ENCODE assay signal across 31 mouse cellular contexts in the genomic region with DNA sequence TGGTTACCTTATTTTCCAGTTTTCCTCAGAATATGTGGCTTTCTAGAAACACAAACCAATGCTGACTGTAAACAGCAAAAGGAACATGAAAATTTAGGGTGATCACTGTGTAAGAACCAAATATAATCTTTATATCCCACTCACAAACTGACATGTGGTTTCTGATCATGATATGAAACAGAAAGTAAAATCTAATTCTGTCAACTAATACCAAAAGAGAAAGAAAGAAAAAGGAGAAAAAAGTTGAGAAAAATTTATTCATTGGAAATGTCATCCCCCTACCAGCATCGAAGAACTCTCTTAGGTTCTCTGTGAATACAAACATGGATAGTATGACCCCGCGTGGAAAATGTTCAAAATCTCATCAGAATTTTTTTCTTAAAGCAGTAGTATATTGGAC. TPM values are rescaled to one million over a fixed set of nuclear protein-coding genes. Genes with fewer than 3 reads are reported as not detected.
"Had no signal": no experiment of that assay in that cellular context is flagged by ENCODE, and none has a peak within 500 bp of the region (broad histone marks: within the 10 kb centered on the region; RNA-seq: fewer than 3 reads in every experiment).

No protein-coding gene starts in this region.

- H3K36me3 ChIP-seq: embryonic facial prominence, embryonic 10.5 days; embryonic facial prominence, embryonic 12.5 days; embryonic facial prominence, embryonic 13.5 days; embryonic facial prominence, embryonic 15.5 days; forebrain, embryonic 10.5 days; forebrain, embryonic 12.5 days; forebrain, embryonic 15.5 days had no signal

- H3K4me2 ChIP-seq: embryonic facial prominence, embryonic 12.5 days; embryonic facial prominence, embryonic 13.5 days; embryonic facial prominence, embryonic 15.5 days; forebrain, embryonic 12.5 days; forebrain, embryonic 13.5 days; forebrain, embryonic 15.5 days had no signal

- H3K27me3 ChIP-seq: embryonic facial prominence, embryonic 12.5 days; embryonic facial prominence, embryonic 13.5 days; embryonic facial prominence, embryonic 15.5 days; forebrain, embryonic 12.5 days; forebrain, embryonic 13.5 days; forebrain, embryonic 15.5 days had no signal

- H3K4me3 ChIP-seq: embryonic facial prominence, embryonic 10.5 days; embryonic facial prominence, embryonic 12.5 days; embryonic facial prominence, embryonic 13.5 days; embryonic facial prominence, embryonic 15.5 days; erythroblast, embryonic 14.5 days; forebrain, embryonic 10.5 days; forebrain, embryonic 12.5 days; forebrain, embryonic 13.5 days; forebrain, embryonic 15.5 days; gastrocnemius, adult 2 months; heart, adult 2 months had no signal

- DNase-seq: cerebellum, adult 9-11 months; cerebellum, postnatal 10 days; cerebellum, postnatal 14 days; cerebellum, postnatal 25 days; cerebellum, postnatal 36 days; embryo, embryonic 11 days; forebrain, postnatal 0 days; gastrocnemius, adult 2 months; gastrocnemius, postnatal 10 days; gastrocnemius, postnatal 14 days; gastrocnemius, postnatal 25 days; gastrocnemius, postnatal 36 days; heart, adult 18-20 months; heart, adult 2 months had no signal

- H3K27ac ChIP-seq: embryonic facial prominence, embryonic 10.5 days; embryonic facial prominence, embryonic 12.5 days; embryonic facial prominence, embryonic 13.5 days; embryonic facial prominence, embryonic 15.5 days; forebrain, embryonic 10.5 days; forebrain, embryonic 12.5 days; forebrain, embryonic 13.5 days; forebrain, embryonic 15.5 days; gastrocnemius, adult 2 months; heart, adult 2 months had no signal

- H3K9me3 ChIP-seq: embryonic facial prominence, embryonic 10.5 days; embryonic facial prominence, embryonic 12.5 days; embryonic facial prominence, embryonic 13.5 days; embryonic facial prominence, embryonic 15.5 days; forebrain, embryonic 10.5 days; forebrain, embryonic 12.5 days; forebrain, embryonic 13.5 days; forebrain, embryonic 15.5 days had no signal

- H3K4me1 ChIP-seq: embryonic facial prominence, embryonic 13.5 days; embryonic facial prominence, embryonic 15.5 days; forebrain, embryonic 13.5 days; forebrain, embryonic 15.5 days had no signal

- H3K9ac ChIP-seq: embryonic facial prominence, embryonic 12.5 days; embryonic facial prominence, embryonic 13.5 days; embryonic facial prominence, embryonic 15.5 days; forebrain, embryonic 12.5 days; forebrain, embryonic 13.5 days; forebrain, embryonic 15.5 days; forebrain, postnatal 0 days had no signal

- ATAC-seq: forebrain, embryonic 13.5 days; forebrain, embryonic 14.5 days; forebrain, embryonic 15.5 days; forebrain, embryonic 16.5 days; forebrain, postnatal 0 days had no signal

RNA-seq across cellular contexts. Expression of a gene that starts 29.2 kb away (rescaled TPM):
- polyA plus RNA-seq: cortical plate, adult 2 months; embryonic facial prominence, embryonic 10.5 days; embryonic facial prominence, embryonic 11.5 days; embryonic facial prominence, embryonic 12.5 days; embryonic facial prominence, embryonic 13.5 days; embryonic facial prominence, embryonic 14.5 days; erythroblast, embryonic 14.5 days; forebrain, embryonic 10.5 days; forebrain, embryonic 11.5 days; forebrain, embryonic 12.5 days; forebrain, embryonic 13.5 days; forebrain, embryonic 14.5 days; forebrain, embryonic 15.5 days; forebrain, embryonic 16.5 days; forebrain, postnatal 0 days; frontal cortex, adult 2 months; gonadal fat pad, adult 2 months; heart, adult 2 months had no signal
